14 mouse cellular contexts compared by ENCODE assay signal in genomic region chr13:30673878-30674277, GRCm38 (mm10).
"Had no signal": no experiment of that assay in that cellular context is flagged by ENCODE, and none has a peak within 500 bp of the region (broad histone marks: within the 10 kb centered on the region; RNA-seq: fewer than 3 reads in every experiment).

No protein-coding gene starts in this region.

- DNase-seq: kidney, adult 18-20 months; kidney, postnatal 14 days; lung, embryonic 14.5 days; lung, postnatal 10 days; midbrain, embryonic 14.5 days; thymus, adult 2 months; thymus, postnatal 36 days had no signal

- H3K9ac ChIP-seq: liver, embryonic 15.5 days; lung, embryonic 14.5 days; neural tube, embryonic 12.5 days; stomach, embryonic 15.5 days had no signal

- H3K27me3 ChIP-seq: liver, embryonic 15.5 days; neural tube, embryonic 12.5 days; stomach, embryonic 15.5 days had no signal

- H3K27ac ChIP-seq: left cerebral cortex, adult 2 months; limb, embryonic 10.5 days; liver, embryonic 15.5 days; midbrain, embryonic 10.5 days; neural tube, embryonic 12.5 days; stomach, embryonic 15.5 days had no signal

- H3K9me3 ChIP-seq: limb, embryonic 10.5 days; liver, embryonic 15.5 days; midbrain, embryonic 10.5 days; neural tube, embryonic 12.5 days; stomach, embryonic 15.5 days had no signal

- H3K4me2 ChIP-seq: liver, embryonic 11.5 days; liver, embryonic 15.5 days; lung, embryonic 14.5 days; neural tube, embryonic 12.5 days; stomach, embryonic 15.5 days had no signal

- H3K36me3 ChIP-seq: limb, embryonic 10.5 days; liver, embryonic 15.5 days; midbrain, embryonic 10.5 days; neural tube, embryonic 12.5 days; stomach, embryonic 15.5 days had no signal

- H3K4me3 ChIP-seq: left cerebral cortex, adult 2 months; limb, embryonic 10.5 days; liver, embryonic 15.5 days; midbrain, embryonic 10.5 days; neural tube, embryonic 12.5 days; stomach, embryonic 15.5 days had no signal

- H3K4me1 ChIP-seq: limb, embryonic 10.5 days; liver, embryonic 15.5 days; midbrain, embryonic 10.5 days; neural tube, embryonic 12.5 days; stomach, embryonic 15.5 days had no signal
